Mouse (Mus musculus): ENCODE data around the gene Abcg3.
"Not testable (repeated sequence)": the region's sequence is repeated elsewhere in the genome, so short reads cannot be mapped to it uniquely, and the experiment has no call there.

Gene Abcg3

DNA sequence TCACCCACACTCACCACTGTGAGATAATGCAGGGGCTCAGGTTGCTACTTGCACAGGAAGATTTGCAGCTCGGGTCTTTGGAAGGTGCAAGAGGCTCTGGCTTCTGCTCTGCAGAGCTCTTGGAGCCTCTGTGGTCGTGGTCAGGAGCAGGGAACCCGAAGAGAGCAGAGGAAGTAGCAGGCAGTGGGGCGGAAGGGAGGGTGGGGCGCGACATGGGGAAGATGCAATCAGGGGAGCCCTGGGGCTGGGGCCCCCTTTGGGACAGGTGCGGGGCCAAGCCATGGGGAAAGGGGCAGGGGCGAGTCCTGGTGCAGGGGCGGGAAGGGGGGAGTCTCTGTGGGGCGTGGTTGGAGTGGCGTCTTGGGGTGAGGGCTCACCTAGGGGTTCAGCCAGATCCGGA is at the start of gene Abcg3:
Gene Abcg3 (minus strand): TSS at position 184 of the 400 bp plus-strand sequence.
- no peak for DNase-seq (ENCODE audit: low spot score)

GRCm38 (mm10) chr5:105012551-105012950 is 30.0 kb upstream of the Abcg3 start:
- no peak for DNase-seq (ENCODE audit: low spot score)

- DNase-seq (ENCODE audit: low spot score) = no peak
These were observed 29.1 kb upstream of the Abcg3 start for GRCm38 (mm10) chr5:105011570-105011969.

DNA sequence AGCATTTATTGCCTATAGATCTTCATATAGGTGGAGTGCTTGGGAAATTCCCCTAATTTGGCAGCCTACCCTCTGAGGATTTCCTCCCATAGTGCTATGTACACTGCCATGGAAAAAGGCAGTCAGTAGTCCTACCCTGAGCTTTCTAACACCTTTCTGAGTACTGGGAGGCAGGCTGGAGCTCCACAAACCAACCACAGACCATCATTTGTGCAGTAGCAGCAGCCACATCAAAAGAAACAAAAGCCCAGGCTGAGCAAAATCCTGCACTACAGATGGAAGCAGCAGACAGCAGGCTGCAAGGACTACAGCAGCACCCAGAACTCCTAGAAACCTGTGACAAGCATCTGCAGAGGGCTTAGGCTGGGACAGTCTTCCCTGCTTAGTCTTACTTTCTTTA is 27.9 kb upstream of the Abcg3 start:
- no peak for DNase-seq (ENCODE audit: low spot score)

DNA sequence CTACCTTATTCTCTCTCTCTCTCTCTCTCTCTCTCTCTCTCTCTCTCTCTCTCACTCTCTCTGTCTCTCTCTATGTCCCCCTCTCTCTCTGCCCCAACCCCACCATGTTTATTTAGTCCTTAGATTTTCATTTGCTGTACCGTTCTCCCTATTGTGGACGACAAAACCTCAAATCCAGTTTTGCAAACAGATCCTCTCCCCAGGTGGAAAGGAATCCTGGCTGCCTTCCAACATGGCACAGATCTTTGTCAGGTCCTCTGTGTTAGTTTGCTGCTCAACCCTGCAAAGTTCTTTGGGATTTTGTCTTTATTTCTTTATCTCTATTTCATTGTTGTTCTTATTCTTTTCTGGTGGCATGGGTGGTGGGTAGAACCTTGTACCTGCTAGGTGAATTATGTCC is 6.9 kb upstream of the Abcg3 start:
- no peak for DNase-seq (ENCODE audit: low spot score)

- no peak for DNase-seq (ENCODE audit: low spot score)
These were observed 5.5 kb upstream of the Abcg3 start for GRCm38 (mm10) chr5:104988000-104988399.

DNA sequence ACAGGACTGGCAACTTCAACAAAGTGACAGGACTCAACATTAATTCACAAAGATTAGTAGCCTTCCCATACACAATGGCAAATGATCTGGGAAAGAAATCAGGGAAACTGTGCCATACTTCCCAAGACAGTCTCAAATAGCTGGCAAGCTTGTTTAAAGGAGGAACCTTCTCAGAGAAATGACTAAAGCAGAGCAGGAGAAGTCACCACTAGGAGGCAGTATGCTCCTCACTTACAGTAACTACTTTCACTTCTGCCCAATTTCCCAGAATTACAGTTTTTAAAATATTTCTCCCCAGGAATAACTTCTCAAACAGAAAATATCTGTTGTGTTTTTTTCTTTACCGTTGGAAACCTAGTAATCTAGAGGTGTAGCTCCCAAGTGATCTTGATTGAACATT is 4.2 kb upstream of the Abcg3 start:
- DNase-seq (ENCODE audit: low spot score) = peak; percentile 50

DNA sequence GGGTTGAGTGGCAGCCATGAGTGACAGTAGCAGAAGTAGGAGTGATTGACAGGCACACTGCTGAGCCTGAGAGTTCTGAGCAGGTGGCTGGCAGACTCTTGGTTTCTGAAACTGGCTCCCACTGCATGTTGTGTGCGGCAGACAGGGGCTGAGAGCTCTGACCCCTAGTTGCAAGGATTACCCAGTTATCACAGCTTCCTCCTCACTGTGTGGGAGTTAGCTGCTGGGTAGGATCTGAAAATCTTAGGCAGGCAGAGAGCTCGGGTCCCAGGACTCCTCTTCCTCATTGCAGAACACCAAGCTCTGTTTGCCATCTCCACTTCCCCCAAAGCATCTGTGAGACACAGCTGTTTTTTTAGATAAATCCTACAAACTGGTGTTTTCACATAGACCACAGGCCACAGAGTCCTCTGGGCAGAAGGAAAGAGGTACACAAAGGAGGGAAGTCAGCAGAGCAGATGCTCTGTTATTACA is 3.4 kb downstream of the Abcg3 start:
- no peak for DNase-seq (ENCODE audit: low spot score)

DNA sequence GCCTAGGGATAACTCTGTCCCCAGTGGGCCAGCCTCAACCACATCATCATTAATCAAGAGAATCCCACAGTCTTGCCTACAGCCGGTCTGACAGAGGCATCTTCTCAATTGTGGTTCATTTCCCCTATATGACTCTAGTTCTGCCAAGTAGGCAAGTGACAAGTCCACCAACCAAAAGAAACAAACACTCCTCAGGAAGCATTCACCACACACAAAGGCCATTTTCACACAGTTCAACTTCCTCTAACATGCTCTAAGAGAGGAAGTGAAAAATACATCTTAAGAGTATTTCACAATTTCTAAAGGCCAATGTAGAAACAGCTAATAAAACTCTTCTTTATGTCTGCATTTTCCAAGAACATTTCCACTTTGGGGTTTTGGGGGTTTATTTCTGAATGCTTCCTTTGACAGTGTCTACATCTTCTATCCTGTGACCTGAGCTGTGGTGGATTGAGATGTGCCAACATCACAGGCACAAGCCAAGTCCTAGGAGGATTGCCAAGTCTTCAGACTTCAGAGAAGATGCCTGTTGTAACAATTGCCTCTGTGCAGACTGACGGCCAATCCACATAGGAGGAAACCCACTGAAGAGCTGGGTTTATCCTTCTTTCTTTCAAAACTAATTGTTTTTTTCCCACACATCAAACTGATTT is 24.3 kb downstream of the Abcg3 start:
- no peak for DNase-seq (ENCODE audit: low spot score)

- no peak for DNase-seq (ENCODE audit: low spot score)
These were observed 27.3 kb downstream of the Abcg3 start for GRCm38 (mm10) chr5:104955208-104955607.

- DNase-seq (ENCODE audit: low spot score) = no peak
These were observed 35.6 kb downstream of the Abcg3 start for GRCm38 (mm10) chr5:104946951-104947350.

GRCm38 (mm10) chr5:104934148-104934547 is 48.4 kb downstream of the Abcg3 start:
- no peak for DNase-seq (ENCODE audit: low spot score)

- not testable (repeated sequence) for DNase-seq (ENCODE audit: low spot score)
These were observed 76.0 kb downstream of the Abcg3 start for GRCm38 (mm10) chr5:104906556-104906955.
